Mouse (Mus musculus) kidney, postnatal 14 days (tissue): ENCODE measurements around the gene Arpp19.

ENCODE experiments used
- DNase-seq: peaks from one replicate; pipeline ENCODE4 v3.0.0; 2022; ENCODE audit warnings: mixed read lengths

Arpp19 gene

GRCm38 (mm10) chr9:75037451-75038356 is at the start of gene Arpp19:
TSS of gene Arpp19 (plus strand) at chr9:75037614.
- peak; percentile 91 for DNase-seq

GRCm38 (mm10) chr9:74988893-74989460 is 48.4 kb upstream of the Arpp19 start:
- DNase-seq, result no peak

DNA sequence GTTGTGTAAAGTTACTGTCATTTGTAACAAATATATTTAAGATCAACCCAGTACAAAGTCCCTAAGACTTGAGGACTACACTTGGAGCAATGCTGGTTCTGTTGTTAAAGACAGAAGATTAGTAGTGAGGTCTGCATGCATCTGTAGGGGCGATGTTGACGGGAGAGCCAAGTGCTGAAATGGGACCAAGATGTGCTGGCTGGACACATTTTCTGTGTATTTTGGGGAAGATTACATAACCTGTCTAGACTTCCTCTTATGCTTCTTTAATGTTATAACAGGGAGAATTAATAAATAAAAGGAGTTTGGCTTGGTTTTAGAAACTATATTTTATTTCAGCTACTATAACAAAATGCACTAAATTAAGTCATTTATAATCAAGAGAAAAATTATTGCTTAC is 47.4 kb upstream of the Arpp19 start:
- no peak for DNase-seq

DNA sequence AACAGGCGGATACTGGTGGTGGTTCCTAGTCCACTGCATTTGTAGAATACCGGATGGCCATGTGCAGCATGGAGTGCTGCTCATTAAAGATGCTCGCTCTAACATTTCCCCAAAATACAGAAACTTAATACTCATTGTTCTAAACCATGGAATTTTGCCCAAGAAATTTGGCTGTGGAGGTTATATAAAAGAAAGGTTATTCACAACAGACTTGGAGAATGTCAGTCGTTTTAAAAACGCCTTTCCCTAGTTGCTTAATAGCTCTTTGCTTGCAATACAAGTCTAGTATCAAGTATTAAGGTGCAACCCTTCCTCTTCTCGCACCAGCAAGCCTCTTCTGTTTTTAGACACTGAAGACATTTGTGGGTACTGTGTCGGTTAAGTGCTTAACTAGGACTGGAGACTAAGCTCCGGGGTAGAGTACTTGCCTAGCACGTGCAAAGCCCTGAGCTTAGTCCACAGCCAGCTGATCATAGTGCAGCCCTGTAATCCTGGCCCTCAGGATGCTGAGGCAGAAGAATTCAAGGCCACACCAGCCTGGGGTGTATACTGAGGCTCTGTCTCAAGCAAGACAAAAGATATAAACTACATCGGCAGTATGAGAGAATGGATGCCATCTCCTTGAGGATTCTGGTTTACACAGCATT is 42.7 kb upstream of the Arpp19 start:
- DNase-seq, result no peak

DNA sequence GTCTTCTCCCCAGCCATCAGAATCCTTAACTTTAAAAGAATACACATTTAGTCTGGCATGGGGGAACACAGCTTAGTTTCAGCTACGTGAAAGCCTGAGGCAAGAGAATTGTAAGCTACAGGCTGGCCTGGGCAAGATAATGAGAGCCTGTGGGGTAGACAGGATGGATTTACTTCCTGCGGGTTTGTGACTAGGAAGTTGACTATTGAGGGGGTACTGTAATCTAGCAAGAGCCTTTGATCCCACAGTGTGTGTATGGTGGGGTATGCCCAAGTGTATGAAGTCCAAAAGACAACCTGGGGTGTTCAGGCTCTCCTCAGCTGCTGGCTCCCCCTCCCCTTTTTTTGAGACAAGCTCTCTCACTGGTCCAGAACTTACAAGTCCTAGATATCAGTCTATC is 41.1 kb upstream of the Arpp19 start:
- no peak for DNase-seq

DNA sequence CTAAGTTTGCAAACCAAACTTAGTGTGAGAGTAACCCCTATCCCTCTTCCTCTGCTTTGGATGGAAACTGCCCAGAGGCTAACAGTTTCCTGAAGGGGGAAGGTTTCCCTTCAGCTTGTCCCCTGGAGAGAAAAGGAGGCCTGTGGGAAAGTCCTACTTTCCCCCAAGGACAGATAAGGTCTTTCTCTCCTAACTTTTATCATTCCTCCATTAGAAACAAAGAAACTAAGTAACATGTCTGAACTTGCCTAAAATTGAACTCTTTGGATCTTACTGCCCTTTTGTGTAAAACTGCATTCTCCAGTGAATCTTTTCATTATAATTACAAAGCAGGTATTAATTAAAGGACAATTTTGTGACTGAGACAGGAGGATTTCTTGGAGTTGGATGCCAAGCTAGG is 39.4 kb upstream of the Arpp19 start:
- DNase-seq, result no peak

- no peak for DNase-seq
Measured at GRCm38 (mm10) chr9:75001006-75001405, 36.4 kb upstream of the Arpp19 start.

GRCm38 (mm10) chr9:75001611-75002204 is 35.7 kb upstream of the Arpp19 start:
- peak; percentile 35 for DNase-seq

DNA sequence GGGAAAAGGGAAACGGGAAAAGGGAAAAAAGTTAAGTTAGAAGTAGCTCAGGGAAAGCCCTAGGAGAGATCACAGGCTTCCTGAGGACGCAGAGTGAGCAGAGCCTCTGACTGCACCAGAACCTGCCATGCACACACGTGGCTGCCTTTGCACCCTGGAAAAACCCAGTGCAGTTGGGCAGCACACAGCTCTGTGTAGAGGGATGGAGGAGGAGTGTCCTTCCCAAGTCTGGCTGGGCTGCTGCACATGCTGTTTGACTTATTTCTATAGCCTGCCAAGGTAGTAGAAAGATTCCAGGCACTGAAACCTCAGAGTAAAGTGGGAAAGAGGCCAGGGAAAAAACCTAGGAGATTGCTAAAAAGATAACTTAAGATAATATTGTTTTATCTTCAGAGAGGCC is 35.2 kb upstream of the Arpp19 start:
- no peak for DNase-seq

- no peak for DNase-seq
Measured at GRCm38 (mm10) chr9:75004203-75004602, 33.2 kb upstream of the Arpp19 start.

DNA sequence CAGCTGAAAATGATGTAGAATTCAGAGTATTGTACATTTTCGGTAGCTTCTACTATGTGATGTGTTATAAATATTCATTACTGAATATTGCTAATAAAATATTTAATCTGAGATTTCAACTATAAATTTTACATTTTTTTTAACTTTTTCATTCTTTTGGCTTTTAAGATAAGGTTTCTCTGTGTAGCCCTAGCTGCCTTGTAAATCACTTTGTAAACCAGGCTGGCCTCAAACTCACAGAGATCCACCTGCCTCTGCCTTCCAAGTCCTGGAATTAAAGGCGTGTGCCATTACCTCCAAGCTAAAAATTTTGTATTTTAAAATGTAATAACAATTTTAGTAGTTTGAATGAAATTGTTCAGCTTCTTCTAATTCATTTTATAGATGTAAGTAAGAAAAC is 20.8 kb upstream of the Arpp19 start:
- no peak for DNase-seq

GRCm38 (mm10) chr9:75019181-75019580 is 18.2 kb upstream of the Arpp19 start:
- DNase-seq, result no peak

DNA sequence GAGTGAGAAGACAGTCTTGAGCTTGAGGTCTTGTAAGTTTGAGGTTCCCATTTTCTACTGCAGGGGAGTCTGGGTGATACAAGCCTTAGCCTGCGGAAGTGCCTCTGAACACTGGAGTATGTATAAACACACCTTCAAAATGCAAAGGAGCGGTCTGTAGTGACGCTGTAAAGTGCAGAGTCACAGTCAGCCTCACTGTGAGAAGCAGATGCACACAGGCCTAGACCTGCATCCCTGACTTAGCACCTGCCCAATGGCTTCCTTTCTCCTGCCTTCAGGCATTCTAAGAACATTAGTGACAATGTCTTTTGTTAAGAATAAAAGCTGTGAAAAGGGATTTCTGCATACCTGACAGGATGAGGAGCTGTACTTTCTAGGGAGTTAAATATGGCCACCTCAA is 17.8 kb upstream of the Arpp19 start:
- no peak for DNase-seq

GRCm38 (mm10) chr9:75020561-75020960 is 16.9 kb upstream of the Arpp19 start:
- no peak for DNase-seq

DNA sequence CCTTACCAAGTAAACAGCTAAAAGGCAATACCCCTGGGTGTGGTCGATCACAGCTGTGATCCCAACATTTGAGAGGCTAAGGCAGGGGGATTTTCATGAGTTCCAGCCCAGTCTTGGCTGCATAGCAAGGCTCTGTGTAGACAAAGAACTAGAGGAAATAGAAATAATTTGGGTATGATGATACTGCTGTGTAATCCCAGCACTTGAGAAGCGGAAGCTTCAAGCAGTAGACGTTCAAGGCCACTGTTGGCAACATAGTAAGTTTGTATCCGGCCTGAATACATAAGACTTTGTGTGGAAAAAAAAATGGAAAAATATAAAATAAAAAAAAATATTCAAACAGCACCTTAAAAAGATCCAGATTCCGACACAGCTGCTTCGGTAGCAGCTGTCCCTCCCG is 14.9 kb upstream of the Arpp19 start:
- no peak for DNase-seq

DNA sequence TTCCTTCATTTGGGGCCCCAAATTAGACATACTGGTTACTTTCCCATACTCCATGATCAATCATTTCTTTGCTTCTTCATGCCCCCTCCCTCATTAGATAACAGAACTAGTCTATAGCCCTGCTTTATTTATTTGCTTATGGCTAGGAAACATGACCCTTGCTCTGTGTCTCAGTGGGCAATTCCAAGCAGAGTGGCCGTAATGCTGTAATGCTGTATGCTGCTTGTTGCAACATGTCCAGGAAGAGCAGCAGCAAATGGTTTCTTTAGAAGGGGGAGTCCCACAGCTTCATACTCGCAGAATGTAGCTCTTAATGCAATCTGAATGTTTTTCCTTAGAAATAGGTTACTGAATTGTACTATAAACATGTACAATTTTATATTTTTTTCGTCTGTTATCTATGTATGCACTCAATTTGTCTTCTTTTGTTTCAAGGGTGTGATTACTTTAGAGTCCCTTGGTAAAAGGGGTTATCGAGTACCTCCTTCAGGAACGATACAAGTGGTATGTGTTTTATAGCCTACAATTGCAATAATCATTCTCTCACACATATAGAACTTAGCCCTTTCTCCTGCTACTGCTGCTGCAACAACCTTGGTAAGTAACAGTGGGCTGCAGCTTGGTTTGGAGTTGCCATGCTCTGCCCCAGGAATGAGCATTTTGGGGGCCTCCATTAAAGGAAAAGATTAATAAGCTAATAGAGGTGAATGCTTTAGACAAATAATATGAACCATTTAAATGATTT is 14.1 kb upstream of the Arpp19 start:
- no peak for DNase-seq

- DNase-seq, result no peak
Measured at GRCm38 (mm10) chr9:75024089-75024488, 13.3 kb upstream of the Arpp19 start.

DNA sequence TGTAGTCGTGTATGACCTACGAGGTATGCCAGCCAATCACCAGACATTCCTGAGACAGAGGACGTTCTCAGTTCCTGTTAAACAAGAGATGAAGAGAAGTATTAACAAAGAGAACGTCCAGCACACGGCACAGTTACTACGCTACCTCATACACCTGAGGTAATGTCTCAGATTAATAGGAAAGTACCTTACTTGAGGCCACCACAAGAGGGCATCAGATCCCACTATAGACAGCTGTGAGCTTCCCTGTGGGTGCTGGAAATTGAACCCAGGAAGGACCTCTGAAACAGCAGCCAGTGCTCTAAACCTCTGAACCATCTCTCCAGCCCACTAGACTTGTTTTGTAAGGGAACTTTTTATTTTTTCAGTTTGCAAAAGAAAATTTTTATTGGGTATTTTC is 11.7 kb upstream of the Arpp19 start:
- no peak for DNase-seq

- no peak for DNase-seq
Measured at GRCm38 (mm10) chr9:75032408-75032807, 5.0 kb upstream of the Arpp19 start.

DNA sequence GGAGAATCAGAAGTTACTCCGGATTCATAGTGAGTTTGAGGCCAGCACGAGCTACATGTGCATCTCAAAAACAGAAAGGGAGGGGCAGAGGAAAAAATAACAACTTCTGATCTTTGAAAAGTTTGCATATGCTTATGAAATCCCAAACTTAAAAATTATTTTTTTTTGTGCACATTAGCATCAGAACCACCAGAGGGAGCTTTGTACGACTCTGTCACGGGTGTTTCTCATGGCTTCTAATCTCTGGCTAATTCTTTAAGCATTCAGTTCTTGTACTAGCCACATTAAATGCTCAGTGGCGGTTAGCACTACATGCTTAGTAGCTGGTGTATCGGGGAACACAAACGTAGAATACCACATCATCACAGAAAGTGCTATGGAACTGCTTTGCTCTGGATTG is 4.3 kb upstream of the Arpp19 start:
- no peak for DNase-seq

DNA sequence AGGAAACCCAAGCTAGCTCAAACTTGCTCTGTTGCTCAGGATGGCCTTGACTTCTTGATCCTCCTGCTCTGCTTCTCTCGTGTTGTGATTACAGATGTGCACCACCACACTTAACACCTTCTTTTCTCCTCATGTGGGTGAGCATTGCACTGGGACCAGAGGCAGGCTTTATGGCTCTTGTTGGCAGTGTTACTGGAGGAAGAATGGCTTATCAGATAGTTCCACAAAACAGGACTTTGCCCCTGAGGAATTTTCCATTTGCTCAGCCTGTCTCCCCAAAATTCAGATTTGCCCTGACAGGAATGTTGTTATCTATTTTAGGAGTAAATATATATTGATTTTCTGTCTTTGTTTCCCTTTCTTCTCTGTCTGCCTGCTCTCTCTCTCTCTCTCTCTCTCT is 2.7 kb upstream of the Arpp19 start:
- DNase-seq, result no peak

DNA sequence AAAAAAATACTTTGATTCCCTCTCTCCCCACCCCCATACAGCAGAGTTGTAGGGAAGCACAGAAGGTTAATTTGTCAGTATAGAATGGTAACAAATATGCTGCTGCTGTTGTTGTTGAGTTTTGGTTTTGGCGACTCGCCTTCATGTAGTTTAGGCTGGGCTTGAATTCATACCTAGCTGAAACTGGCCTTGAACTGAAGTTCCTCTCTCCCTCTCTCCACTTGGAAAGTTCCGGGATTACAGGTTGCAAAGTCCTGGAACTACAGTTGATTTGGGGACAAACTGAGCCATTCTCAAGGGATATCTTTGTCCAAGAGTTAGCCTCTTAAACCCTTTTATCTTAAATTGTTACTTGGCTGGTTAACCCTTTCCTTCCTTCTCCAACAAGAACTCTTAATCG is 1.5 kb upstream of the Arpp19 start:
- DNase-seq, result no peak

- no peak for DNase-seq
Measured at GRCm38 (mm10) chr9:75038357-75038688, 909 bp downstream of the Arpp19 start.
